Mouse (Mus musculus): ENCODE measurements around the gene Cfap65. TPM values are rescaled to one million over a fixed set of nuclear protein-coding genes. Genes with fewer than 3 reads are reported as not detected.
A peak's percentile ranks its signal among the peaks of the same experiment; 100 is the strongest.

Gene Cfap65
- polyA plus RNA-seq, 1 experiment from 2014 or later = 0.08 TPM

DNA sequence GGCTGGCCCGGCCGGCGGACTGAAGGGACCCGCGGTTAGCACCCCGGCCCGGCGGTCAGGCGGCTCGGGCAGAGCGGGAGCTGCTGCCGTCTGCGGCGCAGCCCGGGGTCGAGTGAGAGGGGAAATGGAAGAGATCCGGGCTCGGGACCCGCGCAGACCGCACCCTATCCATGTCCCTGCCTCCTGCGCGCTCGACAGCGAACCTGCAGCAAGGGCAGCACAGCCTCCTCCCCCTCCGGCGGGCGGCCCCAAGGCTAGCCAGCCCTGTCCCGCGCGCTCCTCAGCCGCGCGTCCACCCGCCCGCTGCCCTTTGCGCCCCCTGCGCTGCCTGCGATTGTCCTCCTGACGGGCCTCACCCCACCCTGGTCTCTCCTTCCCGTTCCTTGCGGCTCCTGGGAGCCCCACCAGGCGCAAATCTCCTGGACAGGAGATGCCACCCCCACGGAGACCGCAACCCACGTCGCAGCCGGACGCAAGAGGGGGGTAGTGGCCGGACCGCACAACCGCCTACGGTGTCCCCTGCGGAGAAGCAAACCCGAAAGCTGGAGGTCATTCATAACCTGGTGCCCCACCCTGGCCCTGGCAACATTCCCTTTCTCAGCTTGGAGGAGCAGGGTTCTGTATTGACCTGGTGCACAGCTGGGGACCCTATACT is 16.3 kb upstream of the Cfap65 start, which contains the start of gene Ihh:
Gene Ihh (minus strand): TSS at position 117 of the 655 bp plus-strand sequence.
- H3K27ac ChIP-seq = no peak within 1 kb of the TSS
- peak within 1 kb of the TSS; percentile 32 for H3K4me3 ChIP-seq
- no peak for ATAC-seq (ENCODE audit: low FRiP score, low read depth)
- peaks cover 90% of the 10 kb centered on the region for H3K27me3 ChIP-seq (replicated peaks)
- H3K4me1 ChIP-seq = peaks cover 30% of the 10 kb centered on the region
- H3K4me2 ChIP-seq (replicated peaks) = peak within 1 kb of the TSS; percentile 64
- no peaks in the 10 kb centered on the region for H3K36me3 ChIP-seq
- H3K9me3 ChIP-seq = no peaks in the 10 kb centered on the region
- H3K9ac ChIP-seq = peak within 1 kb of the TSS; percentile 29; the same call in 1 of the 2 replicates
- under 1% methylated on average over 53 of the region's 55 CpGs for WGBS

DNA sequence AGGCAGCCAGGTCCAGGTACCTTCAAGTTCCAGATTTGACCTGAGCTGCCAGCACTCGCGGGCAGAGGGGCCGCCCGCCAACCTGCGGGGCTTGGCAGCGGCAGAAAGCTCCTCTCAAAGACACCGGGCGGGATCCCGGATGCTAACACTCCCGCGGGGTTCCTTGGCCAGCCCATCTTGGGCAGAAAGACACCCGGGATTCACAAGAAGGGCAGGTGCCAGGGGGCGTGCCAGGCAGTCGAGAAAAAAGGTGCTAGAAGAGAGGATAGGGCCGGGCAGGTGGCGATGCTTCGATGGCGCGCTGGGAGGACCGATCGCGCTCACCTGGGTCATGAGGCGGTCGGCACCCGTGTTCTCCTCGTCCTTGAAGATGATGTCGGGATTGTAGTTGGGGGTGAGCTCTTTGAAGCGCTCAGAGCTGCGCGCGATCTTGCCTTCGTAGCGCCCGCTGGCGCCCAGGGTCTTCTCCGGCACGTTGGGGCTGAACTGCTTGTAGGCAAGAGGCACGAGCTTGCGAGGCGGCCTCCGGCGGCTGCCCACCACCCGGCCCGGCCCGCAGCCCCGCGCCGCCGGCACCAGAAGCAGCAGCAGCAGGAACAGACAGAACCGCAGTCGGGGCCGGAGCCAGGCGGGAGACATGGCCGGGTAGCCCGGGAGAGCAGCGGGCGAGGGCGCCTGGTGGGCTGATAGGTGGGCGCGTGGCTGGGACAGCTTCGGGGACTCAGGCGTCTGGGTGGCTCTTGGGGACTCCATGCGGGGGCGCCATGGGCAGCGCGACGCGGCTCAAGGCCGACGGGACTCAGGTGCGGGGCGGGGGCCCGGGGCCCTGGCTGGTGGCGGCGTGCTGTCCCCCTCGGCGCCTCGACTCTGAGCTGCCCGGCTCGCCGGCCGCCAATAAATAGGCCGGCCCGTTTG is 15.4 kb upstream of the Cfap65 start:
- peak overlapping the region; percentile 29; the same call in 1 of the 2 replicates for H3K9ac ChIP-seq
- no peaks in the 10 kb centered on the region for H3K9me3 ChIP-seq
- H3K4me3 ChIP-seq = peak overlapping the region; percentile 32
- H3K27ac ChIP-seq = no peak overlapping the region
- H3K4me2 ChIP-seq (replicated peaks) = peak overlapping the region; percentile 64
- WGBS = under 1% methylated on average over 84 of the region's 84 CpGs
- no peaks in the 10 kb centered on the region for H3K36me3 ChIP-seq
- ATAC-seq (ENCODE audit: low FRiP score, low read depth) = no peak
- peaks cover 93% of the 10 kb centered on the region for H3K27me3 ChIP-seq (replicated peaks)
- H3K4me1 ChIP-seq = peaks cover 30% of the 10 kb centered on the region

DNA sequence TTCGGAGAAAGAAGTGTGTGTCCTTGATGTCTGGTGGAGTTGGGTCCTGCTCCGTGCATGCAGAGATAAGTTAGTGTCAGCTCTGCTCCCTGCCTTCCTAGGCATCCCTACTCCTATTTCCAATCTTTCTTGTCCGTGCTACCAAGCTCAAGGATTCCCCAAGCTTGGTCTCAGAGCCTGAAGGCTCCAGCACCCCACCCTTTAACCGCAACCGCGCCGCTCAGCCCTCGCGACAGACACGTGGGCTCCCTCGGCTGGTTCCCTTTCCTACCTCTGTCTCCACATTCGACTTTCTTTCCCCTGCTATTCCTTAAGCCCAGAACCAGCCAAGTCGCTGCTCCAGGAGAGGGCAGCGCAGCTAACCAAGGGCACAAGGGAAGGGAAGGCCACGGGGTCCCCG is 14.7 kb upstream of the Cfap65 start:
- 1% methylated on average over 16 of the region's 16 CpGs for WGBS
- no peaks in the 10 kb centered on the region for H3K9me3 ChIP-seq
- H3K4me2 ChIP-seq (replicated peaks) = no peak overlapping the region; the same call in 1 of the 2 replicates
- no peak overlapping the region for H3K27ac ChIP-seq
- ATAC-seq (ENCODE audit: low FRiP score, low read depth) = no peak
- 0 out of 2 replicates have a peak overlapping the region, but pooled peaks have one; percentile 2 for H3K4me3 ChIP-seq
- H3K36me3 ChIP-seq = no peaks in the 10 kb centered on the region
- H3K27me3 ChIP-seq (replicated peaks) = peaks cover 96% of the 10 kb centered on the region
- H3K4me1 ChIP-seq = peaks cover 30% of the 10 kb centered on the region
- no peak overlapping the region for H3K9ac ChIP-seq

DNA sequence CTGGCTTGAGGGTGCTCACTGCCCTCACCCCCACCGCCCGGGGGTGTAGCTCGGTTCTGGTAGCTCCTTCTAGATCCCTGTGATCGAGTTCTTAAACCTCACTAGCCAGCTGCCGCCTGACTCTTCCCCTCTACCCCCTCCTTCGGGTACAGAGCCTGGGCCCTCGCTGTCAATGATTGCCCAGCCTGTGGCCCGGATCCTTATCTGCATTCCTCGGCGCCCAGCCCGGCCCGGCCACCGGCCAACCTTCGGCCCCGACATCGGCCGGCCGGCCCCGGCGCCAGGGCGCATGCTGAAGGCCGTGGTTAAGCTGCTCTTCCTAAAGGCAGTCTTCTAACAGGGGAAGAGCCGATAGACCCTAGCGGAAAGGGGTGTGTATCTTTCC is 14.3 kb upstream of the Cfap65 start:
- no peak for ATAC-seq (ENCODE audit: low FRiP score, low read depth)
- Histone ChIP-seq H3K27ac (no peak overlapping the region), H3K9me3 (no peaks in the 10 kb centered on the region), H3K9ac (no peak overlapping the region), H3K4me1 (peaks cover 30% of the 10 kb centered on the region), H3K4me2 (replicated peaks) (no peak overlapping the region), H3K36me3 (no peaks in the 10 kb centered on the region), H3K4me3 (no peak overlapping the region), H3K27me3 (replicated peaks) (peaks cover 96% of the 10 kb centered on the region)
- 2% methylated on average over 24 of the region's 24 CpGs for WGBS

DNA sequence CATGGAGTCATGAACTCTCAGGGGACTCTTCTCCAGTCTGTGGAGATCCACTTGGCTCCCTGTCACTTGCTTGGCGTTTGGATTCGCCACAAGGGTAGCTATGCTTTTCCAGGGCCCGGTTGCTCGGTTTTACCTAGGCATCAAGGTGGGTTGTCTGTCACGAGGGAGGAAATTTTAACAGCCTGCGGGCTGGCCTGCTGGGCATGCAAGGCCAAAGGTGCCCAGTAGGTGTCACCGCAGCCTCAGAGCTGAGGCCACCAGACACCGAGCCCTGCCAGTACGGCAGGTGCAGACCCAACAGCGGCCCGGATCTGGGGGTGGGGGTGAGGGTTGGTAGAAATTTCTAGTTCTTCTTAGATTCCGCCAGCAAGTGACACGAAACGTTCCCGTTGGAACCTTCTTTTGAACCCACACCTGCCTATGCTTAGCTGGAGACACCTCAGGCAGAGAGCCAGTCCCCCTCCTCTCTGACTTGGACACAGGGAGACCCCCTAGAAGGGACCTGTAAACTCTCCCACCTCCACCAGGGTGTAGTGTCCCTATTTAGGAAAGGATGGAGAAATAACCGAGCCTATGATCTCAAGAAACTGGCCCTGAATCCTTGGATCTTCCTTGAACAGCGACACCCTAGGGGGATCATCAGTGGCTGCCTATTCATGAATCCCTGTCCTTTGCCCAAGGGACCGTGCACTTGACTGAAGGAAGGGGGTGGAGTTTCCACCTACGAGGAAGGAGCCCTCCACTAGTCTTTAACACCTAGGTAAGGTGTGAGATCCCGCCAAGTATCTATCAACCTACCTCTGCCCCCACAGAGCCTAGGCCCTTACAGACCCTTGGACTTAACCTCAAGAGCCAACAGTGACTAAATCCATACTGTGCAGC is 13.6 kb upstream of the Cfap65 start:
- Histone ChIP-seq H3K27ac (no peak overlapping the region), H3K9ac (no peak overlapping the region), H3K36me3 (no peaks in the 10 kb centered on the region), H3K4me1 (peaks cover 30% of the 10 kb centered on the region), H3K4me3 (no peak overlapping the region), H3K4me2 (replicated peaks) (peak overlapping the region; percentile 58), H3K27me3 (replicated peaks) (peaks cover 93% of the 10 kb centered on the region), H3K9me3 (no peaks in the 10 kb centered on the region)
- peak; percentile 59; the same call in 1 of the 2 replicates for ATAC-seq (ENCODE audit: low FRiP score, low read depth)
- 2% methylated on average over 20 of the region's 20 CpGs for WGBS

DNA sequence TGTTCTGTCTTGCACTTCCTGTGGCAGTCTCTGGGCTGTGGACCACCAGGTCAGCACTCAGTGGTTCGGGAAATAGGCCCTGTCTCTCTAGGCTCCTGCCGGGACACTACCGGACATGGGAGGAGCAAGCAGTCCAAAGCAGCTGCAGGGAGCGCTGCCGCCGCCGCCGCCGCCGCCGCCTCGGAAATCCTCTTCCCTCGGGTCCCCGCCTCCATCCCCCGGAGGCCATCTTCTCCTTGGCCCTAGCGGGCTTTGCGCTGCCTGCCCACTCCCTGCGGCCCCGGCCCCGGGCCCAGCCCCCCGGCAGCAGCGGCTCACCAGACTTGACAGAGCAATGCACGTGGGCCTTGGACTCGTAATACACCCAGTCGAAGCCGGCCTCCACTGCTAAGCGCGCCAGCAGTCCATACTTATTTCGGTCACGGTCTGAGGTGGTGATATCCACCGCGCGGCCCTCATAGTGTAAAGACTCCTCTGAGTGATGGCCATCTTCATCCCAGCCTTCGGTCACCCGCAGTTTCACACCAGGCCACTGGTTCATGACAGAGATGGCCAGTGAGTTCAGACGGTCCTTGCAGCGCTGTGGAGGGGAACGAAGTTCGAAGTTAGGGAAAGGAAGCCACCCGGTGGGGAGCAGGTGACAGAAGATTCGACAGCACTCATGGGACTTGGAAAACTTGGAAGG is 12.7 kb upstream of the Cfap65 start:
- Histone ChIP-seq H3K9ac (no peak overlapping the region), H3K27ac (no peak overlapping the region), H3K9me3 (no peaks in the 10 kb centered on the region), H3K36me3 (no peaks in the 10 kb centered on the region), H3K4me2 (replicated peaks) (peak overlapping the region; percentile 58), H3K4me1 (peaks cover 30% of the 10 kb centered on the region), H3K27me3 (replicated peaks) (peaks cover 84% of the 10 kb centered on the region), H3K4me3 (peak overlapping the region; percentile 20)
- ATAC-seq (ENCODE audit: low FRiP score, low read depth) = no peak
- whole genome bisulfite sequencing = 2% methylated on average over 41 of the region's 41 CpGs

- no peak for ATAC-seq (ENCODE audit: low FRiP score, low read depth)
- WGBS = 65% methylated on average over 12 of the region's 12 CpGs
Observed at GRCm38 (mm10) chr1:74941651-74942360, 6.4 kb upstream of the Cfap65 start.

GRCm38 (mm10) chr1:74939762-74940161 is 4.4 kb upstream of the Cfap65 start:
- 8% methylated on average over 3 of the region's 3 CpGs for WGBS
- no peaks in the 10 kb centered on the region for H3K36me3 ChIP-seq
- H3K9me3 ChIP-seq = no peaks in the 10 kb centered on the region
- H3K4me1 ChIP-seq = no peaks in the 10 kb centered on the region
- H3K27me3 ChIP-seq (replicated peaks) = peaks cover 20% of the 10 kb centered on the region
- no peak overlapping the region for H3K9ac ChIP-seq
- ATAC-seq (ENCODE audit: low FRiP score, low read depth) = no peak
- no peak overlapping the region for H3K4me2 ChIP-seq (replicated peaks)
- H3K27ac ChIP-seq = no peak overlapping the region
- no peak overlapping the region for H3K4me3 ChIP-seq

More at GRCm38 (mm10) chr1:74941651-74942360, 6.4 kb upstream of the Cfap65 start:
- H3K9ac ChIP-seq = no peak overlapping the region
- peaks cover 38% of the 10 kb centered on the region for H3K27me3 ChIP-seq (replicated peaks)
- no peaks in the 10 kb centered on the region for H3K36me3 ChIP-seq
- no peak overlapping the region for H3K4me2 ChIP-seq (replicated peaks)
- no peak overlapping the region for H3K4me3 ChIP-seq
- no peaks in the 10 kb centered on the region for H3K9me3 ChIP-seq
- no peaks in the 10 kb centered on the region for H3K4me1 ChIP-seq
- H3K27ac ChIP-seq = no peak overlapping the region

GRCm38 (mm10) chr1:74936221-74936830 is 927 bp upstream of the Cfap65 start:
- H3K27ac ChIP-seq = no peak overlapping the region
- peaks cover 15% of the 10 kb centered on the region for H3K27me3 ChIP-seq (replicated peaks)
- no peaks in the 10 kb centered on the region for H3K4me1 ChIP-seq
- WGBS = 43% methylated on average over 12 of the region's 12 CpGs
- H3K4me3 ChIP-seq = no peak overlapping the region
- no peak for ATAC-seq (ENCODE audit: low FRiP score, low read depth)
- no peaks in the 10 kb centered on the region for H3K9me3 ChIP-seq
- no peak overlapping the region for H3K4me2 ChIP-seq (replicated peaks)
- no peak overlapping the region for H3K9ac ChIP-seq
- no peaks in the 10 kb centered on the region for H3K36me3 ChIP-seq

DNA sequence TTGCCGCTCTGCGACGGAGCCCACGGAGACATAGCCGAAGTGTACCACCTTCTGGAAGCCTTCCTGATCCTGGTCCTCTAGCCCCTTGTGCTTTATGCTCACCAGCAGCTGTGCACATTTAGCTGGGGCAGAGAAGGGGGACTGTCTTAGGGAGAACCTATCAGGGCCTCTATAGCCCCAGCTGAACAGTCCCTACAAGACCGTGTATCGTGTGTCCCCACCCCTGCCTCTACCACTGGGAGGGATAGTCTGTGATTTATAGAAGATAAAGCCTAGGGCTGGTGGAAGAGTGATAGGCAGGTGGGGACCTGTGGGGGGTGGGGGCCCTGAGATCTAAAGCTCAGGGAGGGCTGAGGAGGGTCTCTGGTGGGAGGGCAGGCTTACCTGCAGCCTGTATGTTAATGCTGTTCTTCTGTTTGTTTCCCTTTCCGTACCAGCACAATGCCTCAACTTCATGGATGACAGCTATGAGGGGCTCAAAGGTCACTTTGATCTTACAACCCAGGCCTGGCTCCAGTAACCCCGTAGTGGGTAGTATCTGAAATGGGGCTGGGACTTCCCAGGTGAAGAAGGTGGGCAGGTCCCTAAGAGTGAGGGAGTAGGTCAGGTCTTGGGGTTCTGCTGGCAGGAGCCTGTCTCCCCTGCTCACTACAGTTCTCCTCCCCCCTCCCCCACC is 7.6 kb downstream of the Cfap65 start:
- Histone ChIP-seq H3K9me3 (no peaks in the 10 kb centered on the region), H3K36me3 (no peaks in the 10 kb centered on the region), H3K9ac (no peak overlapping the region), H3K4me3 (no peak overlapping the region), H3K27me3 (replicated peaks) (peaks cover 14% of the 10 kb centered on the region), H3K27ac (no peak overlapping the region), H3K4me1 (no peaks in the 10 kb centered on the region), H3K4me2 (replicated peaks) (no peak overlapping the region)
- ATAC-seq (ENCODE audit: low FRiP score, low read depth) = no peak
- WGBS = 84% methylated on average over 9 of the region's 9 CpGs
